Mouse (Mus musculus) limb, embryonic 15.5 days (tissue): ENCODE data around the gene Ciart. TPM values are rescaled to one million over a fixed set of nuclear protein-coding genes. Genes with fewer than 3 reads are reported as not detected.
"Not testable (repeated sequence)": the region's sequence is repeated elsewhere in the genome, so short reads cannot be mapped to it uniquely, and the experiment has no call there.

Experiments
- ATAC-seq: fragments of 200-750 bp; cut with Nextera tagmentation; 2 replicates; pipeline ENCODE4 v1.8.0; 2017; ENCODE audit warnings: low read depth, moderate TSS enrichment; ENCODE audit not compliant: insufficient number of reproducible peaks, low FRiP score, low TSS enrichment
- H3K27ac ChIP-seq: fragments of 300-500 bp; sonication (generic); 2 replicates; pipeline ENCODE4 v1.5.1; 2015; ENCODE audit warnings: moderate library complexity, mild to moderate bottlenecking, inconsistent platforms
- H3K27me3 ChIP-seq: fragments of 300-500 bp; sonication (generic); 2 replicates; pipeline ENCODE4 v1.6.1; 2015; ENCODE audit warnings: inconsistent platforms
- H3K36me3 ChIP-seq: fragments of 300-500 bp; sonication (generic); 2 replicates; pipeline ENCODE4 v1.6.1; 2015; ENCODE audit warnings: inconsistent platforms
- H3K4me1 ChIP-seq: fragments of 300-500 bp; sonication (generic); 2 replicates; pipeline ENCODE4 v1.6.1; 2015; ENCODE audit warnings: inconsistent platforms
- H3K4me2 ChIP-seq: fragments of 300-500 bp; sonication (generic); 2 replicates; pipeline ENCODE4 v1.6.1; 2015; ENCODE audit warnings: mild to moderate bottlenecking, inconsistent platforms
- H3K4me3 ChIP-seq: fragments of 300-500 bp; sonication (generic); 2 replicates; pipeline ENCODE4 v1.5.1; 2015; ENCODE audit warnings: mild to moderate bottlenecking, inconsistent platforms
- H3K9ac ChIP-seq: fragments of 300-500 bp; sonication (generic); 2 replicates; pipeline ENCODE4 v1.6.1; 2015; ENCODE audit warnings: inconsistent platforms
- H3K9me3 ChIP-seq: fragments of 300-500 bp; sonication (generic); 2 replicates; pipeline ENCODE4 v1.6.1; 2016; ENCODE audit warnings: inconsistent platforms
- WGBS: fragments of 180-500 bp; shearing (Covaris S2); methylation state at CpG from one replicate; pipeline ENCODE4 v1.1.7; 2015; 5-methylcytosine and 5-hydroxymethylcytosine counted together
- polyA plus RNA-seq: library from polyadenylated mRNA; unstranded; fragments of >200 nt; fragmentation: Nextera tagmentation; extraction: Ambion mirVana; gene quantifications from 2 replicates; pipeline ENCODE4 v1.2.1, GENCODE M21; 2015

The Ciart gene
- polyA plus RNA-seq, 1 experiment from 2014 or later, result 11.9 TPM

GRCm38 (mm10) chr3:95879063-95879462 is 3.0 kb downstream of the Ciart start:
- no peak for ATAC-seq
- Histone ChIP-seq H3K4me1 (peaks cover 15% of the 10 kb centered on the region), H3K4me2 (no peak overlapping the region), H3K4me3 (no peak overlapping the region), H3K27ac (no peak overlapping the region), H3K36me3 (no peaks in the 10 kb centered on the region), H3K27me3 (no peaks in the 10 kb centered on the region), H3K9me3 (no peaks in the 10 kb centered on the region), H3K9ac (no peak overlapping the region)
- WGBS, result 89% methylated on average over 4 of the region's 4 CpGs

- H3K9me3 ChIP-seq, result no peaks in the 10 kb centered on the region
- peak overlapping the region; percentile 66 for H3K9ac ChIP-seq
- H3K36me3 ChIP-seq, result peaks cover 16% of the 10 kb centered on the region
- H3K27ac ChIP-seq, result no peak overlapping the region
- H3K4me2 ChIP-seq, result peak overlapping the region; percentile 56
- WGBS, result 61% methylated on average over 7 of the region's 7 CpGs
- no peak for ATAC-seq
- H3K27me3 ChIP-seq, result no peaks in the 10 kb centered on the region
- peak overlapping the region; percentile 56 for H3K4me3 ChIP-seq
- peaks cover 18% of the 10 kb centered on the region for H3K4me1 ChIP-seq
Measured at GRCm38 (mm10) chr3:95872048-95872447, 10.0 kb downstream of the Ciart start.

DNA sequence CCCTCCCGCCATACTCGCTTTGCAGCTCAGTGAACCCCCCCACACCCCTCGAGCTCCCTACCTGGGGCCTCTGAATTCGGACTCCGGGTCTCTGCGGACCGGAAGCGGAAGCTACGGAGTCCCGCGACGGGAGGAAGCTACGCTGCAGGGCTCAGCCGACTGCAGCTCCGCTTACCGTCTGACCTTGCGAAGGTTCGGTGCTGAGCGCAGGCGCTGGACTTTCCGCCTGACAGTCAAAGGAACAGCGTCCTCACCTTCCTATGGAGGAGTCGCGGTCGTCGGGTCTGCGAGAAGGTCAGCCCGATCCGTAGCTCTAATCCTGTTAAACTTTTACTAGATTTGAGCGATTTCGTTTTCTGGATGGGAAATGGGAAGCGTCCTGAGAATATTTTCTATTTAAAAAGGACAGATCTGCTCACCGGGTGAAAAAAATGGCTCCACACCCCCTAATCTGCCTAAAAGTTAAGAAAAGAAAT is 10.6 kb downstream of the Ciart start, which contains the start of gene Mrps21:
Gene Mrps21, minus strand, starts transcription at position 128 of the 476 bp plus-strand sequence.
- under 1% methylated on average over 33 of the region's 33 CpGs for WGBS
- peak within 1 kb of the TSS; percentile 56 for H3K4me2 ChIP-seq
- peaks cover 20% of the 10 kb centered on the region for H3K36me3 ChIP-seq
- H3K27ac ChIP-seq, result peak within 1 kb of the TSS; percentile 83
- H3K27me3 ChIP-seq, result no peaks in the 10 kb centered on the region
- H3K9me3 ChIP-seq, result no peaks in the 10 kb centered on the region
- peak within 1 kb of the TSS; percentile 56 for H3K4me3 ChIP-seq
- peaks cover 18% of the 10 kb centered on the region for H3K4me1 ChIP-seq
- H3K9ac ChIP-seq, result peak within 1 kb of the TSS; percentile 66
- peak; percentile 88 for ATAC-seq

- Histone ChIP-seq H3K27me3 (no peaks in the 10 kb centered on the region), H3K4me3 (peak overlapping the region; percentile 56), H3K9me3 (no peaks in the 10 kb centered on the region), H3K9ac (peak overlapping the region; percentile 66), H3K36me3 (peaks cover 22% of the 10 kb centered on the region), H3K4me1 (peaks cover 18% of the 10 kb centered on the region), H3K4me2 (peak overlapping the region; percentile 56), H3K27ac (peak overlapping the region; percentile 83)
- no peak for ATAC-seq
- 6% methylated on average over 15 of the region's 15 CpGs for WGBS
Measured at GRCm38 (mm10) chr3:95870976-95871375, 11.1 kb downstream of the Ciart start.

GRCm38 (mm10) chr3:95867408-95867807 is 14.6 kb downstream of the Ciart start:
- no peaks in the 10 kb centered on the region for H3K9me3 ChIP-seq
- H3K4me2 ChIP-seq, result no peak overlapping the region
- H3K27me3 ChIP-seq, result no peaks in the 10 kb centered on the region
- no peak overlapping the region for H3K4me3 ChIP-seq
- H3K36me3 ChIP-seq, result peaks cover 50% of the 10 kb centered on the region
- no peak for ATAC-seq
- peaks cover 15% of the 10 kb centered on the region for H3K4me1 ChIP-seq
- H3K27ac ChIP-seq, result no peak overlapping the region
- WGBS, result 92% methylated on average over 2 of the region's 2 CpGs
- no peak overlapping the region for H3K9ac ChIP-seq

GRCm38 (mm10) chr3:95866071-95866470 is 16.0 kb downstream of the Ciart start:
- H3K4me3 ChIP-seq, result no peak overlapping the region
- no peak overlapping the region for H3K4me2 ChIP-seq
- peaks cover 50% of the 10 kb centered on the region for H3K36me3 ChIP-seq
- no peak overlapping the region for H3K27ac ChIP-seq
- H3K9me3 ChIP-seq, result no peaks in the 10 kb centered on the region
- no peaks in the 10 kb centered on the region for H3K27me3 ChIP-seq
- 88% methylated on average over 5 of the region's 5 CpGs for WGBS
- H3K4me1 ChIP-seq, result peaks cover 10% of the 10 kb centered on the region; the same call in 1 of the 2 replicates
- H3K9ac ChIP-seq, result no peak overlapping the region
- ATAC-seq, result no peak

DNA sequence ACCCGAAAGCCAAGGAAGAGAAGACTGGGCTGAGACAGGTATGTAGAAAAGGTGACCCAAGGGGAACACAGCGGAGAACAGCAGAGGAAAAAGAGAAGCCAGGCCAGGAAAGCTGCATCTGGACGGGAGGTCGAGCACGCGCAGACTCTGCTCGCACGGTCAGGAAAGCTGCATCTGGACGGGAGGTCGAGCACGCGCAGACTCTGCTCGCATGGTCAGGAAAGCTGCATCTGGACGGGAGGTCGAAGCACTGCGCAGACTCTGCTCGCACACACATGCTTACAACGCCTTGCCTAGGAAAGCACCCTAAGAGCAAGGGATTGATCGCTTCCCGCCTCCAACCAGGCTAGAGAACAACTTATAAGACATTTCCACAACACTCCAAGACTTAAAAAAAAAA is 16.5 kb downstream of the Ciart start:
- Histone ChIP-seq H3K9ac (no peak overlapping the region), H3K27me3 (no peaks in the 10 kb centered on the region), H3K4me2 (no peak overlapping the region), H3K9me3 (no peaks in the 10 kb centered on the region), H3K4me1 (peaks cover 8% of the 10 kb centered on the region; the same call in 1 of the 2 replicates), H3K27ac (no peak overlapping the region), H3K4me3 (no peak overlapping the region), H3K36me3 (peaks cover 50% of the 10 kb centered on the region)
- WGBS, result 90% methylated on average over 20 of the region's 20 CpGs
- ATAC-seq, result no peak

GRCm38 (mm10) chr3:95865050-95865449 is 17.0 kb downstream of the Ciart start:
- Histone ChIP-seq H3K4me3 (no peak overlapping the region), H3K4me2 (no peak overlapping the region), H3K9me3 (no peaks in the 10 kb centered on the region), H3K9ac (no peak overlapping the region), H3K36me3 (peaks cover 50% of the 10 kb centered on the region), H3K27me3 (no peaks in the 10 kb centered on the region), H3K27ac (no peak overlapping the region), H3K4me1 (peaks cover 3% of the 10 kb centered on the region; the same call in 1 of the 2 replicates)
- 87% methylated on average over 5 of the region's 5 CpGs for WGBS
- ATAC-seq, result no peak

- Histone ChIP-seq H3K27me3 (no peaks in the 10 kb centered on the region), H3K9ac (no peak overlapping the region), H3K4me1 (no peaks in the 10 kb centered on the region), H3K36me3 (peaks cover 42% of the 10 kb centered on the region), H3K9me3 (no peaks in the 10 kb centered on the region), H3K4me2 (no peak overlapping the region), H3K27ac (no peak overlapping the region), H3K4me3 (no peak overlapping the region)
- no peak for ATAC-seq
- 69% methylated on average over 7 of the region's 7 CpGs for WGBS
Measured at GRCm38 (mm10) chr3:95863578-95863977, 18.5 kb downstream of the Ciart start.

DNA sequence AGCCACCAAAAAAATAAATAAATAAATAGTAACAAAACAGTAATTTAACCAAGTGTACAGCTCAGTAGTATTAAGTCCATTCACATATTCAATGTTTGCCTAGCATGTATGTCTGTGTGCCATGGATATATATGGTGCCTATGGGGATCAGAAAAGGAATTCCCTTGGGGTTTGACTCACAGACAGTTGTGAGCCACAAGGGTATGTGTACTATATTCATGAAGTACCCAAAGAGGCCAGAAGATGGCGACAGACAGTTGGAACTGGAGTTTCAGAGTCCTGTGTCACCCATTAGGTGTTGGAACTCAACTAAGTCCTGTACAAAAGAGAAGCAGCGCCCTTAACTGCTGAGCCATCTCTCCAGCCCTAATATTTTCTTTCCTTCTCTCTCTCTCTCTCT is 20.3 kb downstream of the Ciart start:
- ATAC-seq, result no peak
- Histone ChIP-seq H3K27me3 (no peaks in the 10 kb centered on the region), H3K9me3 (no peaks in the 10 kb centered on the region), H3K4me1 (no peaks in the 10 kb centered on the region), H3K36me3 (peaks cover 31% of the 10 kb centered on the region), H3K27ac (no peak overlapping the region), H3K4me3 (no peak overlapping the region), H3K9ac (no peak overlapping the region), H3K4me2 (no peak overlapping the region)
- WGBS, result 52% methylated on average over 2 of the region's 2 CpGs

GRCm38 (mm10) chr3:95861216-95861615 is 20.8 kb downstream of the Ciart start:
- H3K9me3 ChIP-seq, result no peaks in the 10 kb centered on the region
- 79% methylated on average over 10 of the region's 10 CpGs for WGBS
- no peak for ATAC-seq
- H3K27ac ChIP-seq, result no peak overlapping the region
- H3K4me1 ChIP-seq, result no peaks in the 10 kb centered on the region
- H3K9ac ChIP-seq, result no peak overlapping the region
- H3K4me2 ChIP-seq, result no peak overlapping the region
- H3K36me3 ChIP-seq, result peaks cover 31% of the 10 kb centered on the region
- H3K4me3 ChIP-seq, result no peak overlapping the region
- no peaks in the 10 kb centered on the region for H3K27me3 ChIP-seq

DNA sequence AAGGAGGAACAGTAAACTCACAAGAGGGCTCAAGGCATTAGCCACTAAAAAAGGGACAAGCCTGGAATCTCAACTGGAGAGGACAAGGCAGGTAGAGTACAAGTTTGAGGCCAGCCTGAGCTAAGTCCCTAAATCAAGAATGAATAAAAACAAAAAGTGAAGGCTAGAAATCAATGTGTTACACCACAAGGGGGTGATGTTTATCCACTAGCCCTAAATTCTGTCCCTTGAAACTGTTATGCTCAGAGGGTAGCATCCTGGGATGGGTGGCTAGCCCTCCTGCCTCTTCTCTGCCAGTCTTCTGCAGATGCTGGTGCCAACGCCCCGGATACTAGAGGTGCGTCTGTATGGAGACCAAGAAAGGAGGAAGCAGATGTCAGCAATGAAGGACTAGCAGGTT is 21.7 kb downstream of the Ciart start:
- no peak for ATAC-seq
- no peak overlapping the region for H3K4me3 ChIP-seq
- H3K9ac ChIP-seq, result no peak overlapping the region
- H3K4me2 ChIP-seq, result no peak overlapping the region
- no peaks in the 10 kb centered on the region for H3K27me3 ChIP-seq
- no peaks in the 10 kb centered on the region for H3K4me1 ChIP-seq
- peaks cover 22% of the 10 kb centered on the region for H3K36me3 ChIP-seq
- H3K9me3 ChIP-seq, result no peaks in the 10 kb centered on the region
- no peak overlapping the region for H3K27ac ChIP-seq
- 86% methylated on average over 3 of the region's 3 CpGs for WGBS

DNA sequence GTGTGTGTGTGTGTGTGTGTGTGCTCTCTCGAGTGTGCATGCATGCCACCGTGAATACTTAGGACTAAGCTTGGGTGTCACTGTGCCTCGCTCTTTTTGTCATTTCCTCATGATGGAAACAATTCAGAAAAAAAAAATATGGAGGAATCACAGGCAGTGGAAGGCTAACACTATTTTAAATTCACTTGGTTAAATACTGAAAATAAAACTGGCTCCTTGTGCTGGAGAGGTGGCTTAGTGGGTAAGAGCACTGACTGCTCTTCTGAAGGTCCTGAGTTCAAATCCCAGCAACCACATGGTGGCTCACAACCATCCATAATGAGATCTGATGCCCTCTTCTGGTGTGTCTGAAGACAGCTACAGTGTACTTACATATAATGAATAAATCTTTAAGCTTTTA is 23.8 kb downstream of the Ciart start:
- not testable (repeated sequence) for H3K36me3 ChIP-seq, H3K9ac ChIP-seq, ATAC-seq, H3K4me1 ChIP-seq, H3K27me3 ChIP-seq, H3K9me3 ChIP-seq, H3K27ac ChIP-seq, H3K4me2 ChIP-seq, H3K4me3 ChIP-seq
- 85% methylated on average over 3 of the region's 3 CpGs for WGBS
